Mouse (Mus musculus) kidney, embryonic 14.5 days (tissue): ENCODE results near the gene Hus1. TPM values are rescaled to one million over a fixed set of nuclear protein-coding genes. Genes with fewer than 3 reads are reported as not detected.
A peak's percentile ranks its signal among the peaks of the same experiment; 100 is the strongest.

Source experiments
- ATAC-seq: fragments of 200-750 bp; cut with Nextera tagmentation; 2 replicates; pipeline ENCODE4 v1.8.0; 2017; ENCODE audit warnings: moderate number of reproducible peaks, mild to moderate bottlenecking, moderate TSS enrichment, moderate library complexity; ENCODE audit not compliant: low FRiP score, low TSS enrichment
- H3K27ac ChIP-seq: fragments of 300-500 bp; sonication (generic); 2 replicates; pipeline ENCODE4 v1.5.1; 2014; ENCODE audit warnings: low read depth, mild to moderate bottlenecking, low read length, moderate library complexity, mixed read lengths
- H3K27me3 ChIP-seq: fragments of 300-500 bp; sonication (generic); 2 replicates; pipeline ENCODE4 v1.6.1; 2014; ENCODE audit warnings: mild to moderate bottlenecking, low read length; ENCODE audit not compliant: control insufficient read depth, insufficient read depth
- H3K36me3 ChIP-seq: fragments of 300-500 bp; sonication (generic); 2 replicates; pipeline ENCODE4 v1.6.1; 2014; ENCODE audit warnings: low read length, mixed read lengths; ENCODE audit not compliant: control insufficient read depth, insufficient read depth
- H3K4me1 ChIP-seq: fragments of 300-500 bp; sonication (generic); 2 replicates; pipeline ENCODE4 v1.6.1; 2014; ENCODE audit warnings: low read length, mixed read lengths; ENCODE audit not compliant: control insufficient read depth, insufficient read depth
- H3K4me2 ChIP-seq: fragments of 300-500 bp; sonication (generic); replicated peaks from 2 replicates; pipeline ENCODE4 v1.6.1; 2014; ENCODE audit warnings: low read depth, mild to moderate bottlenecking, low read length
- H3K4me3 ChIP-seq: fragments of 300-500 bp; sonication (generic); 2 replicates; pipeline ENCODE4 v1.5.1; 2014; ENCODE audit warnings: mild to moderate bottlenecking, low read length
- H3K9ac ChIP-seq: fragments of 300-500 bp; sonication (generic); 2 replicates; pipeline ENCODE4 v1.6.1; 2014; ENCODE audit warnings: low read depth, mild to moderate bottlenecking, low read length, moderate library complexity
- H3K9me3 ChIP-seq: fragments of 300-500 bp; sonication (generic); 2 replicates; pipeline ENCODE4 v1.6.1; 2016; ENCODE audit warnings: low read length; ENCODE audit not compliant: control insufficient read depth
- WGBS: fragments of 180-500 bp; shearing (Covaris S2); extraction: QIAGEN DNeasy Blood & Tissue Kit; methylation state at CpG from one replicate; pipeline ENCODE4 v1.1.7; 2014; 5-methylcytosine and 5-hydroxymethylcytosine counted together
- polyA plus RNA-seq: library from polyadenylated mRNA; unstranded; fragments of >200 nt; fragmentation: Nextera tagmentation; extraction: Ambion mirVana; gene quantifications from 2 replicates; pipeline ENCODE4 v1.2.1, GENCODE M21; 2014

The Hus1 gene
- polyA plus RNA-seq, 1 experiment from 2014 or later, result 26.4 TPM

- H3K27me3 ChIP-seq, result peaks cover 18% of the 10 kb centered on the region; the same call in 1 of the 2 replicates
- H3K36me3 ChIP-seq, result no peaks in the 10 kb centered on the region
- 80% methylated on average over 5 of the region's 5 CpGs for WGBS
- no peak for ATAC-seq
- H3K4me2 ChIP-seq, result no peak overlapping the region
- no peaks in the 10 kb centered on the region for H3K9me3 ChIP-seq
- H3K4me3 ChIP-seq, result no peak overlapping the region
- H3K4me1 ChIP-seq, result 0 out of 2 replicates have a peak, but pooled peaks cover 4% of the 10 kb centered on the region
- no peak overlapping the region for H3K9ac ChIP-seq
- no peak overlapping the region for H3K27ac ChIP-seq
Measured at GRCm38 (mm10) chr11:9047044-9047443, 36.1 kb upstream of the Hus1 start.

- Histone ChIP-seq H3K27ac (no peak overlapping the region), H3K4me3 (no peak overlapping the region), H3K9me3 (no peaks in the 10 kb centered on the region), H3K36me3 (no peaks in the 10 kb centered on the region), H3K4me2 (no peak overlapping the region), H3K9ac (no peak overlapping the region), H3K4me1 (0 out of 2 replicates have a peak, but pooled peaks cover 4% of the 10 kb centered on the region), H3K27me3 (peaks cover 18% of the 10 kb centered on the region; the same call in 1 of the 2 replicates)
- ATAC-seq, result no peak
- 86% methylated on average over 2 of the region's 2 CpGs for WGBS
Measured at GRCm38 (mm10) chr11:9046546-9046945, 35.6 kb upstream of the Hus1 start.

GRCm38 (mm10) chr11:9031530-9031929 is 20.5 kb upstream of the Hus1 start:
- Histone ChIP-seq H3K27ac (no peak overlapping the region), H3K9ac (no peak overlapping the region), H3K4me1 (no peaks in the 10 kb centered on the region), H3K36me3 (no peaks in the 10 kb centered on the region), H3K4me2 (no peak overlapping the region), H3K9me3 (no peaks in the 10 kb centered on the region), H3K4me3 (no peak overlapping the region), H3K27me3 (no peaks in the 10 kb centered on the region)
- no peak for ATAC-seq
- WGBS, result 85% methylated on average over 2 of the region's 2 CpGs

- Histone ChIP-seq H3K9ac (no peak overlapping the region), H3K9me3 (no peaks in the 10 kb centered on the region), H3K4me1 (no peaks in the 10 kb centered on the region), H3K27me3 (no peaks in the 10 kb centered on the region), H3K36me3 (no peaks in the 10 kb centered on the region), H3K4me3 (no peak overlapping the region), H3K27ac (no peak overlapping the region), H3K4me2 (no peak overlapping the region)
- WGBS, result 77% methylated on average over 3 of the region's 3 CpGs
- ATAC-seq, result no peak
Measured at GRCm38 (mm10) chr11:9025211-9025610, 14.2 kb upstream of the Hus1 start.

- H3K4me1 ChIP-seq, result no peaks in the 10 kb centered on the region
- H3K9me3 ChIP-seq, result no peaks in the 10 kb centered on the region
- H3K27me3 ChIP-seq, result no peaks in the 10 kb centered on the region
- H3K9ac ChIP-seq, result no peak overlapping the region
- no peak overlapping the region for H3K4me3 ChIP-seq
- H3K4me2 ChIP-seq, result no peak overlapping the region
- ATAC-seq, result no peak
- H3K27ac ChIP-seq, result no peak overlapping the region
- 81% methylated on average over 7 of the region's 7 CpGs for WGBS
- no peaks in the 10 kb centered on the region for H3K36me3 ChIP-seq
Measured at GRCm38 (mm10) chr11:9024782-9025181, 13.8 kb upstream of the Hus1 start.

GRCm38 (mm10) chr11:9020207-9020606 is 9.2 kb upstream of the Hus1 start:
- Histone ChIP-seq H3K4me2 (no peak overlapping the region), H3K9me3 (no peaks in the 10 kb centered on the region), H3K27me3 (no peaks in the 10 kb centered on the region), H3K27ac (no peak overlapping the region), H3K4me1 (no peaks in the 10 kb centered on the region), H3K9ac (no peak overlapping the region), H3K4me3 (no peak overlapping the region), H3K36me3 (no peaks in the 10 kb centered on the region)
- 88% methylated on average over 5 of the region's 5 CpGs for WGBS
- ATAC-seq, result no peak

- Histone ChIP-seq H3K9ac (no peak overlapping the region), H3K4me1 (no peaks in the 10 kb centered on the region), H3K27ac (no peak overlapping the region), H3K4me2 (no peak overlapping the region), H3K4me3 (no peak overlapping the region), H3K9me3 (no peaks in the 10 kb centered on the region), H3K36me3 (no peaks in the 10 kb centered on the region), H3K27me3 (no peaks in the 10 kb centered on the region)
- 85% methylated on average over 6 of the region's 6 CpGs for WGBS
- ATAC-seq, result no peak
Measured at GRCm38 (mm10) chr11:9018491-9019267, 7.7 kb upstream of the Hus1 start.

GRCm38 (mm10) chr11:9014740-9015139 is 3.7 kb upstream of the Hus1 start:
- Histone ChIP-seq H3K4me3 (no peak overlapping the region), H3K9ac (no peak overlapping the region), H3K9me3 (no peaks in the 10 kb centered on the region), H3K27me3 (no peaks in the 10 kb centered on the region), H3K27ac (no peak overlapping the region), H3K36me3 (no peaks in the 10 kb centered on the region), H3K4me2 (no peak overlapping the region), H3K4me1 (peaks cover 6% of the 10 kb centered on the region; the same call in 1 of the 2 replicates)
- no peak for ATAC-seq
- WGBS, result 58% methylated on average over 3 of the region's 3 CpGs

GRCm38 (mm10) chr11:9011348-9011747 is 357 bp upstream of the Hus1 start:
- Histone ChIP-seq H3K27ac (peak overlapping the region; percentile 94; the same call in 1 of the 2 replicates), H3K9ac (peak overlapping the region; percentile 91), H3K4me3 (peak overlapping the region; percentile 82), H3K4me1 (peaks cover 9% of the 10 kb centered on the region; the same call in 1 of the 2 replicates), H3K27me3 (no peaks in the 10 kb centered on the region), H3K9me3 (no peaks in the 10 kb centered on the region), H3K4me2 (peak overlapping the region; percentile 73), H3K36me3 (peaks cover 18% of the 10 kb centered on the region)
- WGBS, result 2% methylated on average over 3 of the region's 3 CpGs
- peak; percentile 21; the same call in 1 of the 2 replicates for ATAC-seq
